Mouse (Mus musculus): ENCODE results near the gene Adam29. TPM values are rescaled to one million over a fixed set of nuclear protein-coding genes. Genes with fewer than 3 reads are reported as not detected.
A peak's percentile ranks its signal among the peaks of the same experiment; 100 is the strongest.

Adam29 gene
- total RNA-seq (2021) = not detected in 2 replicates
- long read RNA-seq, experiment 1 = 0 reads
- long read RNA-seq, experiment 2 = 0 reads

DNA sequence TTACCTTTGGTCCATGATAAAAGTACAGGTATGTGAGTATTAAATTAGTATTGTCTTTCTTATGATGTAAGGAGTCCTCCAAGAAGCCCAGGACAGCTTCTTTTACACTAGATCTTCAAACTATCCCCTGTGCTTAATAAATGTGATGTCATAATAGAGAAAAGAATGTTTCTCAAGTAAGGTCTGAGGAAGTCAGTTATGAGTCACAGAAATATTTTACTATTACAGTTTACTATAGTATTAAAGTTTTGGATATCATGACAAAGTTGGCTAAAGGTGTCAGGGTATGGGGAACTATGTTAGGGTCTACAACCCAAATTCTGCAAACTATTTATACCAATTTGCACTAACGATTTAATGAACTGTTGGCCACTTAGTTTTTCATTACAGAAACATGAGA is at the start of gene Adam29:
Gene Adam29, minus strand, starts transcription at position 101 of the 400 bp plus-strand sequence.
- DNase-seq = no peak

DNA sequence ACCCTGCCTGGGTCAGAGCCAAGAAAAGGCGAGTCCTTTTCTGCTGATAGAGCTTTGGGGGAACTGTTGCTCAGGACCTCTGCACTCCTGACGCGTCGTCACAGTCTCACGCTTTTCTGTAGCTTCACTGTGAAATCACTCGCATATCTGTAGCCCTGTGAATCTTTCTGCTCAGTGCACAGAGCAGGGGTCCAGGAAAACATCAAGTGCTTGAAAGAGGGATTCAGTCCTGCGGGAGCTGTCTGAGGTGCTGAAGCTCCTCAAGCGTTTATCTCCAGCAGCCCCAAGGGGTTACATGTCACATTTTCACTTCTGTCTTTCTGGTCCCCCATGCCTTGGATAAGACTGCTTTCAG is 33.8 kb upstream of the Adam29 start:
- DNase-seq = peak; percentile 16

DNA sequence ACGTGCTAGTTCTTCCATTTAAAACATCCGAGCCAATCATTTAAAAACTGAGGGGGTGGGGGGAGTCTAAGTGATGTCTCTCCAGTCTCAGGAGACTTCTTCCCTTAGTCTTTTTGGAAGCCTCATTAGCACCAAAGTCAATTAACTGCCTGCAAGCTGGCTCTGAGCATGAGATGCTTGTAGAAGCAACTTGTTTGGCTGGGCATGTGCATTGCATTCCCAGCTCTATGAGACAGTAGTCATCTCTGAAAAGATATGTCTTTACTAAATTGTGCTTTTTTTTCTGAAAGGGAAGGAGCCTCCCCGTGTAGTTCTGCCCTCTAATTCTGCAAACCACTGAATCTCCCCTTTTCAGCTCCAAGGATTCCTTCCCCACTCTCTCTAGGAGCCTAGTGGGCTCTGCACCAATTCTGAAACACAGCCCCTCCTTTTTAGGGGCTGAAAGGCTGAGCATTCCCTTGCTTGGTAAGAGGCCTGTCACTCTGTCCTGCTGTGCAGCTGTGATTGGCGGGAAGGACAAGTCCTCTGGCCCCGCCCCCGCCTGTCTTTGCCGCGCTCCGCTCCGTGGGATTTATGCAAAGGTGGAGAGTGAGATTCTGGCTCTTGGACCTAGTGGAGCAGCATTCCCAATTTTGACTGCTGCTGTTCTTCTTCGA is 33.2 kb upstream of the Adam29 start, which contains the start of gene Glra3:
Gene Glra3, plus strand, starts transcription at position 591 of the 656 bp plus-strand sequence.
- no peak for DNase-seq

Other genes with a start within 250 kb of the Adam29 start
- gene Glra3, start 33.5 kb upstream of the Adam29 start, total RNA-seq (2021) = not detected in 2 replicates

Data from adrenal gland, postnatal 14 days (tissue).